Mouse (Mus musculus) NIH3T3 (cell line): Measurements from ENCODE around the gene Vmp1.

Source experiments
- DNase-seq: peaks from one replicate; pipeline ENCODE4 v3.0.0-alpha.2; 2012; ENCODE audit warnings: low read depth

Vmp1 gene

GRCm38 (mm10) chr11:86583990-86584897 is 99.4 kb downstream of the Vmp1 start:
- DNase-seq: peak; percentile 47

DNA sequence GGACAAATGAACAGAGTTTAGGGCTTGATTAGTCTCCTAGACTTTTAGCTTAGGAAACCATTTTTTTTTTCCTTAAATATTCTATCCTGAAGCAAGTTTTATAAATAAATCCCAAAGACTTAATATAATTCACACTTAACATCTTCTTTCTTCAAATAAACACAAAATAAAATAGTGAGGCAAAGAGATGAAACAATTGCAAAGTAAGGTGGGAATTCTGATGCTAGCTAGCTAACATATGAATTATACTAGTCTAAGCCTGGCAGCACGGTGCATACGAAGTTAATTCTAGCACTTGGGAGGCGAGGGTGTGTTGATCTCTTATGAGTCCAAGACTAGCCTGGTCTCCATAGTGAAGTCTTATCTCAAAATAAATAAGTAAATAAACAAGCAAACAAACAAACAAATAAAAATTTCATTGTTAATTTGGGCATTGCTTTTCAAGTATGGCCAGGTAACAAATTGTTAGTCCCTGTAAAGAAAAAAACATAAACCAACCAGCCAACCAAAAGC is 100.3 kb downstream of the Vmp1 start:
- DNase-seq: peak; percentile 45

- DNase-seq: no peak
These were observed 100.9 kb downstream of the Vmp1 start for GRCm38 (mm10) chr11:86582543-86583260.

DNA sequence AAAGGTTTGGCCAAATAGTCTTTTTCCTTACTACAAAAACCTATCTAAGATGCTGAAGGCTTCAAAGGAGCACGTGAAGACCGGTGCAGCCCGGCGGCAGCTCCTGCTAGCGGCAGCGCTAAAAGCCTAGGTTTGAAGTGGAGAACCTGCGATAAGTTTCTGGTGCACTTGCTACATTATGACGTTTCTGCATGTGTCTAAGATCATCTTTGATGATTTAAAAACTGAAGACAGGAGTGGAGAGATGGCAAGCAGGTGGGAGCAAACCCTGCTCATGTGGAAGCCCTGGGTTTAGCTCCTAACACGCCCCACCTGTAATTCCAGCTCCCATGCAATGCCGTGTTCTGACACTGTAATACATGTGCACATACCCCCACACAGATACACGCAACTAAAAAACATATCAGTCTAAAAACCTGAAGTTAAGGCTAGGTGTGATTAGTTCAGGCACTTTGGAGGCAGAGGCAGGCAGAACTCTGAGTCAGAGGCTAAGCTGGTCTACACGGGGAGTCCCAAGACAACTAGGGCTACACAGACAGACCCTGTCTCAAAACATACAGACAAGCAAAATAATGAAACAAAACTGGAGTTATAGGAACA is 101.6 kb downstream of the Vmp1 start:
- DNase-seq: peak; percentile 69

DNA sequence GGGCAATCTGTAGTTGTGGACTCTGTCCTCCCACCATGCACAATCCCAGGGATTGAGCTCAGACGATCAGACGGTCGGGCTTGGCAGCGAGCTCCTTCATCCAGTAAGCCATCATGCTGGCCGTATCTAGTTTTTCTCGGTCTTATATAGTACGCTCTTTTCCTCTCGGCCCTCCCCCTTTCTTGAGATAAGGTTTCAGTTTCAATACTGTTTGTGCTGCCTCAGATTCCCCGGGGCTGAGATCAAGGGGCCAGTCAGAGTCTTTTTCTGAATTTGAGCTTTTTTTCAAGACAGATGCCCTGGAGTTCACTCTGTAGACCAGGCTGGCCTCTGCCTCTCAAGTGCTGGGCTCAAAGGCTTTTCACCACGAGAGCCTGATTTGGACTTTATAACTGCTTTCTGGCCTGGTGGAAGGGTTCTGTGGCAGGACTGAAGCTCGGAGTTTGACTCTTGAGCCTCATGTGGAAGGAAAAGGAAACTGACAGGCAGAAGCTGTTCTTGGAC is 102.3 kb downstream of the Vmp1 start:
- DNase-seq: peak; percentile 83

DNA sequence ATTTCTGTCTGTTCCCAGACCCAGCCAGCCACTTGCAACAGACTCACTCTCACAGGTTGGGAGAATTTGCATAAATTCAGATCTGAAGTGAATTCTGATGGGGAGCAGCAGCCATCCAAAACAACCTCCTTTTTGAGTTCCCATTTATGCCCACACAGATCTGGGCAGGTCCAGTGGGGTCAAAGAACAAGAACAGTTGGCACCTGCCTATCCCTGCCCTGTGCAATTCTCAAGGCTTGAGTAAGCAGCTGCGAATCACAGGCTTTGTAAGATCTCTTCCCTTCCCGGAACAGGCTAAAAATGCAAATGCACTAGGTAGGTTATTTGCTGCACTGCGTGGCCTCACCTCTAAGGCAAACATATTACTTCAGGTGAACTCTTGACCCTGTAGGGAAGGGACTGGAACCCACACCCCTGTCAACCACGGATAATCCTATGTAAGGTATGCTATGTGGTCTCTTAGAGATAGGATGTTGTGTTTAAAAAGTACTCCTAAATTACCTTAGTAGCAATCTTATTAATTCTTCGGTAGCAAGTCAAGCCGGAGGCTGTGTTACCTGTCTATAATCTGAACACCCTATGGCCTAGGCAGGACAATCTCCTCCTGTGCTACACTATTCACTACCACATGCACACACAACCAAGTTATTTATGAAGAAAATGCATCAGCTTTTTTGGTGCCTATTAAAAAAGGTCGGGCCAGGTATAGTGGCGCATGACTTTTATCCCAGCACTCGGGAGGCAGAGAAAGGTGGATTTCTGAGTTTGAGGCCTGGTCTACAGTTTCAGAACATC is 103.1 kb downstream of the Vmp1 start:
- DNase-seq: peak; percentile 68

DNA sequence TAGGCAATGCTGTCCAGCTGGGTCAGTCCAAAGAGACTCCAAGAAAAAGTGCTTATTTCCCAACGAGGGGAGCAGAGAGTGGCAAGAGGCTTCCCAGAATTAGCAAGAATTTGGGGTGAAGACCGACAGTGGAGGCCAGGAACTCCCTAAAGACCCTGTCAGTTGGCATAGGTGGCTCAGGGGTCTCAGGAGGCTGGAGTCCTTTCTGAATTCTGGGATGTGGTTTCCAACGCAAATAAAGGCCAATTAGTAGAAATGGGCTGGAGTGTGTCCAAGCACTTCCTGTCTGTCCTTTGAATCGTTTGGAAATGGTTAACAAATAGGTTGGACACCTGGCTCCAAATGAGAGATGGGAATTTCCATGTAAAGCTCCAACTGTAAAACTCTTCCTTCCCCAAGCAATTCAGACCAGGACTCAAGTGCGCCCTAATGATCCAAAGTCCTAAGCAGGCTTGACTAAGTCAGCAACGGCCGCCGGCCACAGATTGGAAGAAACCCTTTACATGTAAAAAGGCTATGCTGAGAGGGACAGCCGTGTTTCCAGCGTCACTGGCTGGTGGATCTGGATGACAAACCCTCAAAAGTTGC is 103.8 kb downstream of the Vmp1 start:
- peak; percentile 61 for DNase-seq

GRCm38 (mm10) chr11:86578809-86579730 is 104.6 kb downstream of the Vmp1 start:
- DNase-seq: peak; percentile 83

GRCm38 (mm10) chr11:86578106-86578808 is 105.4 kb downstream of the Vmp1 start:
- peak; percentile 53 for DNase-seq

- DNase-seq: peak; percentile 78
These were observed 106.4 kb downstream of the Vmp1 start for GRCm38 (mm10) chr11:86577231-86577630.

DNA sequence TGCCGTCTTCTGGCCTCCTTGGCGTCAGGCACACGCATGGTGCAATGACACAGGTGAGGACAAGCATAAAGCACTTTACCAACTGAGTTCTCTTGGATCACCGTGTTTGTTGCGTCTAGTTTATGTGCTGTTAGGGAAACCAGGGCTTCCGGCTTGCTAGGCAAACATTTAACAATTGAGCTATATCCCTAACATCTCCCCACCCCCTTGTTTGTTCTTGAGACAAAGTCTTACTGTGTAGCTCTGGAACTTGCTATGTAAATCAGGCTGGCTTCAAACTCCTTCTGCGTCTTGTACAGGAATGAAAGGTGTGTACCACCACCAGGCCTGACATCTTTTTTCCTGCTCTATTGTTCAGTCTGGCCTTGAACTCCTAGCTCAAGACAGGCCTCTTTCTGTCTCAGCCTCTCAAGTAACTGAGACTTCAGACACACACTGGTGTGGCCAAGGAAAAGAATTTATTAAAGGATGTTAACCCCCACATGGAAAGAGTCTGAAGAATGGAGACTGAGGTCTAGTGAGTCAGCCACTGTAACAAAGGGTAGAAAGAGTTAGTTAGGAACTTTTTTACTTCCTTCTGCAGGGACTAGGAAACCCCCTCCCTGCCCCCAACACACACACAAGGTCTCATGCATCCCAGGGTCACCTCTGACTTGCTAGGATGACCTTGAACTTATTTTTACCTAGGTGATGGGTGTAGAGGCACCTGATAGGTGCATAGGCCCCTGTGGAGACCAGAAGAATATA is 107.8 kb downstream of the Vmp1 start:
- no peak for DNase-seq

DNA sequence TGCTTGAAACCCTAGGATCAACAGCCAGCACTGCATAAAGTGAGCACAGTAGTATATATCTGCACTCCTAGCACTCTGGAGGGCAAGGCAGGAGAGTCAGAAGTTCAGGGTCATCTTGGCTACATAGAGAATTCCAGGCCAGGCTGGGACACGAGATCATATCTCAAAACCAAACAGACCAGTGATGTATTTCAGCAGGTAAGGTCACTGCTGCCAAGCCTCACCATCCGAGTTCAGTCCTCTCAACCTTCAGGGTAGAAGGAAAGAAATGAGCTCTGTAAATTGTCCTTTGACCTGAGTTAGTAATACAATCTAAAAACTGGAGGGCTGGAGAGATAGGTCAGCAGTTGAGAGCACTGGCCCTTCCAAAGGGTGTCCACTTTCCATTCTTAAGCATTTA is 109.2 kb downstream of the Vmp1 start:
- no peak for DNase-seq

- no peak for DNase-seq
These were observed 109.9 kb downstream of the Vmp1 start for GRCm38 (mm10) chr11:86573646-86574231.

DNA sequence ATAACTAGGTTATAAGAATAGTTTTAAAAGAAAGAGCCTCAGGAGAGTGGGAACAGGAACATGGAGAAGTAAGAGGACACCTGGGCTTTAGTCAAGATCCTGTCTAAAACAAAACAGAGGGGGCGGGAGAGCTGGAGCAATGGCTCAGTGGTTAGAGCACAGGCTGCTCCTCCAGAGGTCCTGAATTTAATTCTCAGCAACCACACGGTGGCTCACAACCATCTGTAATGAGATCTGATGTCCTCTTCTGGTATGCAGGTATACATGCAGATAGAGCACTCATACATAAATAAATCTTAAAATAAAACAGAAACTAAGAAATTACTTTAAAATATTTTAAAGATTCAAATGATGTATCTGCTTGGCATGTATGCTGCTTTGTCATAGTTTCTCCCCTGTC is 111.0 kb downstream of the Vmp1 start:
- no peak for DNase-seq

DNA sequence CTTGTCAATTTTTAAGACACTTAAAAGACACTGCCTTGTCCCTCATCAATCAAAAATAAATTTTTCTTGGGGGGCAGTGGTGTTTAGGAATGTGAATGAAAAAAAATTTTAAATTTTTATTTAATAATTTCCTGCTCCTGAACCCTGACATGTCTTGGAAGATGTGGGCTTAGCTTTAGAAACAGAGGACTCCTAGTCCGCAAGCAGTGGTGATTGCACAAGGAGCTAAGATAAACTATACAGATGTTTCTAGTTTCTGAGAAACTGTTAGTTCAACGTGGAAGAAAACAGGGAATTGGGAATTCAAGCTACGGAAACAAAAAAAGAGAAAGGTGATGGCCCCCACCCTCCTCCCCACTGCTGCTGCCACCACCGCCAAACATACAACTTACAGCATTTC is 111.8 kb downstream of the Vmp1 start:
- DNase-seq: peak; percentile 66

GRCm38 (mm10) chr11:86571047-86571855 is 112.4 kb downstream of the Vmp1 start:
- DNase-seq: peak; percentile 84

DNA sequence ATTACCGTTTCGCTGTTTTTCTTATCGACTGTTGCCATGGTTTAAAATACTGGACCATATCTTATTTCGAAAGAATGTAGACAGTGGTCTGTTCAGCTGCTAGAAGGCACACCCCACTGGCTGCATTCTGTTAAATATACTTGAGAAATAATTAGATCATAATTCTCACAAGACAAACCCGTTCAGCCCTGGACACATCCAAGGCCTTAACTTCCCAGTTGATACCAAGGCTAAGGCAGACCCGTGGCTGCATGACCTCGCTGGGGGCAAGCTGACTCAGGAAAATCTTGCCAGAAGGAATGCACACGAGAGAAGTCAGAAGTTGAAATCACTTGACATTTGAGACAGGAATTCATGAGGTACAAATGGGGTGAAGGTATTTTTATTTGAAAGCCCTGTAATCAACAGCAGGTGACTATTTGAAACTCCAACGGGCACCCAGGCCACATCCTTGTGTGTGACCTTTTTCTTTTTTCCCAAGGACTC is 113.3 kb downstream of the Vmp1 start:
- peak; percentile 76 for DNase-seq
